14 mouse cellular contexts compared by ENCODE assay signal in genomic region chr5:135178996-135179395, GRCm38 (mm10). TPM values are rescaled to one million over a fixed set of nuclear protein-coding genes. Genes with fewer than 3 reads are reported as not detected.
DNase-seq lines count a peak whose midpoint lies in the region; ATAC-seq and TF ChIP-seq lines count a peak whose summit lies in the region.
"Had no signal": no experiment of that assay in that cellular context is flagged by ENCODE, and none has a peak within 500 bp of the region (broad histone marks: within the 10 kb centered on the region; RNA-seq: fewer than 3 reads in every experiment).

No protein-coding gene starts in this region.

- no peak for ATAC-seq in monocyte, adult 5-6 weeks (replicated peaks; ENCODE audit: insufficient number of reproducible peaks, low FRiP score, low TSS enrichment, poor library complexity, severe bottlenecking)

- 8% methylated on average over 4 of the region's 4 CpGs for WGBS in cerebellum, adult 2 months

- no peak overlapping the region for H3K4me3 ChIP-seq in brown adipose tissue, adult 24 weeks (ENCODE audit: insufficient read depth, low read depth, low read length)
- peak overlapping the region; percentile 20 for H3K4me3 ChIP-seq in cerebellum, adult 2 months (replicated peaks; ENCODE audit: insufficient read depth, low read depth, low read length)
- H3K4me3 ChIP-seq: gastrocnemius, adult 2 months; heart, embryonic 15.5 days; limb, embryonic 12.5 days had no signal

- 0 out of 2 replicates have a peak, but pooled peaks have one; percentile 29 for TF ChIP-seq POLR2A in cerebellum, adult 2 months (IDR thresholded peaks at IDR 0.05; ENCODE audit: borderline replicate concordance, insufficient read depth, low read length)

- peaks cover 8% of the 10 kb centered on the region; the same call in 1 of the 2 replicates for H3K4me1 ChIP-seq in brown adipose tissue, adult 24 weeks (ENCODE audit: control insufficient read depth, insufficient read depth, insufficient read length, low read length)
- H3K4me1 ChIP-seq in cerebellum, adult 2 months (ENCODE audit: control insufficient read depth, insufficient read depth, low read length): peaks cover 55% of the 10 kb centered on the region
- H3K4me1 ChIP-seq: limb, embryonic 12.5 days had no signal

- DNase-seq in layer of hippocampus, adult 18-20 months (ENCODE audit: low spot score in 2 of 2): peak; percentile 59 to 87
- DNase-seq in layer of hippocampus, postnatal 25 days (ENCODE audit: extremely low spot score in 1 of 2, low spot score in 1 of 2): no peak
- DNase-seq in cerebellum, adult 2 months: peak; percentile 94 to 98
- peak; percentile 51 to 70 for DNase-seq in left cerebral cortex, adult 18-20 months (ENCODE audit: low spot score in 2 of 2)
- DNase-seq in spleen, postnatal 10 days (ENCODE audit: low spot score in 2 of 2): no peak
- DNase-seq: adrenal gland, postnatal 10 days; gastrocnemius, adult 2 months; lung, embryonic 14.5 days had no signal

- peak overlapping the region; percentile 55 for H3K27ac ChIP-seq in brown adipose tissue, adult 24 weeks (replicated peaks; ENCODE audit: low read depth, low read length)
- H3K27ac ChIP-seq in cerebellum, adult 2 months (ENCODE audit: insufficient read depth, low read length): peak overlapping the region; percentile 97
- H3K27ac ChIP-seq: gastrocnemius, adult 2 months; heart, embryonic 15.5 days; kidney, postnatal 0 days had no signal

- no peak for TF ChIP-seq CTCF in cerebellum, adult 2 months (IDR thresholded peaks at IDR 0.05; ENCODE audit: borderline replicate concordance, insufficient read depth, low read depth, low read length)

- no peaks in the 10 kb centered on the region for H3K27me3 ChIP-seq in cerebellum, adult 2 months (ENCODE audit: control insufficient read depth, insufficient read depth, low read length)
- H3K27me3 ChIP-seq: CH12.LX; heart, embryonic 15.5 days; limb, embryonic 12.5 days had no signal

RNA-seq across cellular contexts. Expression of gene Baz1b, which starts 8.1 kb away (rescaled TPM):
- total RNA-seq in layer of hippocampus, adult 18-20 months (2021): 10 to 100 TPM; 81.1 to 81.3 TPM
- total RNA-seq in layer of hippocampus, postnatal 25 days (2021): 10 to 100 TPM; 65.5 to 72.7 TPM
- 25.5 and 32.8 TPM in 2 replicates for polyA plus RNA-seq in brown adipose tissue, adult 24 weeks (2012; ENCODE audit: insufficient read depth, insufficient read length, missing spikeins)
- polyA plus RNA-seq in cerebellum, adult 2 months (2012; rRNA removed): 75.3 and 77.4 TPM in 2 replicates
- total RNA-seq in left cerebral cortex, adult 18-20 months (2021): 10 to 100 TPM; 78.1 to 79.2 TPM
- 100 to 162 TPM (median 112 TPM) in 3 replicates for total RNA-seq in monocyte, adult 5-6 weeks (2017)

RNA-seq across cellular contexts. Expression of gene Bcl7b, which starts 10.9 kb away (rescaled TPM):
- total RNA-seq in layer of hippocampus, adult 18-20 months (2021): 10 to 100 TPM; 57.2 to 58.2 TPM
- 10 to 100 TPM; 49.6 to 53.7 TPM for total RNA-seq in layer of hippocampus, postnatal 25 days (2021)
- polyA plus RNA-seq in brown adipose tissue, adult 24 weeks (2012; ENCODE audit: insufficient read depth, insufficient read length, missing spikeins): 61.6 and 84.5 TPM in 2 replicates
- 64.4 TPM in 2 replicates for polyA plus RNA-seq in cerebellum, adult 2 months (2012; rRNA removed)
- total RNA-seq in left cerebral cortex, adult 18-20 months (2021): 10 to 100 TPM; 56.0 to 57.9 TPM
- total RNA-seq in monocyte, adult 5-6 weeks (2017): 52.4 to 63.3 TPM (median 53.1 TPM) in 3 replicates

RNA-seq across cellular contexts. Expression of gene Tbl2, which starts 29.5 kb away (rescaled TPM):
- 10 to 100 TPM; 30.4 to 31.5 TPM for total RNA-seq in layer of hippocampus, adult 18-20 months (2021)
- 10 to 100 TPM; 32.1 to 34.4 TPM for total RNA-seq in layer of hippocampus, postnatal 25 days (2021)
- 7.5 and 8.2 TPM in 2 replicates for polyA plus RNA-seq in brown adipose tissue, adult 24 weeks (2012; ENCODE audit: insufficient read depth, insufficient read length, missing spikeins)
- polyA plus RNA-seq in cerebellum, adult 2 months (2012; rRNA removed): 17.6 and 18.5 TPM in 2 replicates
- 10 to 100 TPM; 24.9 to 26.9 TPM for total RNA-seq in left cerebral cortex, adult 18-20 months (2021)
- 4.3 to 9.9 TPM (median 9.6 TPM) in 3 replicates for total RNA-seq in monocyte, adult 5-6 weeks (2017)

Comparison
In these comparisons a context has a peak if more than half of its experiments do, and no peak if none do; other contexts are left out.
1. DNase-seq: peak in layer of hippocampus, adult 18-20 months (2 of 2), cerebellum, adult 2 months (2 of 2) and left cerebral cortex, adult 18-20 months (2 of 2); none in layer of hippocampus, postnatal 25 days (0 of 2) and spleen, postnatal 10 days (0 of 2).